Mouse (Mus musculus): ENCODE data around the gene Ddah2. TPM values are rescaled to one million over a fixed set of nuclear protein-coding genes. Genes with fewer than 3 reads are reported as not detected.

The Ddah2 gene
- polyA plus RNA-seq, 1 experiment, result 322 TPM

- no peak for DNase-seq (ENCODE audit: low read depth)
- TF ChIP-seq POLR2A (IDR thresholded peaks at IDR 0.05; ENCODE audit: borderline replicate concordance, extremely low read depth, insufficient read depth, insufficient read length, poor library complexity, severe bottlenecking) (no peak), CTCF (IDR thresholded peaks at IDR 0.05; ENCODE audit: borderline replicate concordance, extremely low read depth, insufficient read depth, insufficient read length) (no peak)
Measured at GRCm38 (mm10) chr17:35020551-35020950, 38.3 kb upstream of the Ddah2 start.

- TF ChIP-seq CTCF (IDR thresholded peaks at IDR 0.05; ENCODE audit: borderline replicate concordance, extremely low read depth, insufficient read depth, insufficient read length) (peak; percentile 97), POLR2A (IDR thresholded peaks at IDR 0.05; ENCODE audit: borderline replicate concordance, extremely low read depth, insufficient read depth, insufficient read length, poor library complexity, severe bottlenecking) (no peak)
- DNase-seq (ENCODE audit: low read depth), result peak; percentile 82
Measured at GRCm38 (mm10) chr17:35021163-35021808, 37.5 kb upstream of the Ddah2 start.

- TF ChIP-seq POLR2A (IDR thresholded peaks at IDR 0.05; ENCODE audit: borderline replicate concordance, extremely low read depth, insufficient read depth, insufficient read length, poor library complexity, severe bottlenecking) (no peak), CTCF (IDR thresholded peaks at IDR 0.05; ENCODE audit: borderline replicate concordance, extremely low read depth, insufficient read depth, insufficient read length) (no peak)
- no peak for DNase-seq (ENCODE audit: low read depth)
Measured at GRCm38 (mm10) chr17:35021842-35022477, 36.9 kb upstream of the Ddah2 start.

- TF ChIP-seq CTCF (IDR thresholded peaks at IDR 0.05; ENCODE audit: borderline replicate concordance, extremely low read depth, insufficient read depth, insufficient read length), result no peak
- no peak for TF ChIP-seq POLR2A (IDR thresholded peaks at IDR 0.05; ENCODE audit: borderline replicate concordance, extremely low read depth, insufficient read depth, insufficient read length, poor library complexity, severe bottlenecking)
- no peak for DNase-seq (ENCODE audit: low read depth)
Measured at GRCm38 (mm10) chr17:35022541-35023060, 36.2 kb upstream of the Ddah2 start.

DNA sequence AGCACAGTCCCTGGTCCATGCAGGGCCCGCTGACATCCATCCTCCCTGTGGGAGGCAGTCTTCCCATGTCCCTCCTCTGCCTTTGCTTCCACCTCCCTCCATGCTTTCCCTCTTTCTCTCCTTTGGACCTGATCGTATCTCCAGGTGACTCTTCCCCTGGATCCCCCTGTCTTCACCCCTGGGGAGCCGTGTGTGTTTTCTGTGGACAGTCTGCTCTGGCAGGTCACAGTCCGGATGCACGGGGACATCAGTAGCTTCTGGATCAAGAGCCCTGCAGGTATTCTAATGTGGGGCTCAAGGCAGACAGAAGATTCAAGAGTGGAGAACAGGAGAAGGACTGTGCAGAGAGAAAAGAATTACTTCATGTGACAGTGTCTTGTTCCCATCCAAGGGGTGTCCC is 35.6 kb upstream of the Ddah2 start:
- TF ChIP-seq POLR2A (IDR thresholded peaks at IDR 0.05; ENCODE audit: borderline replicate concordance, extremely low read depth, insufficient read depth, insufficient read length, poor library complexity, severe bottlenecking) (no peak), CTCF (IDR thresholded peaks at IDR 0.05; ENCODE audit: borderline replicate concordance, extremely low read depth, insufficient read depth, insufficient read length) (no peak)
- DNase-seq (ENCODE audit: low read depth), result no peak

DNA sequence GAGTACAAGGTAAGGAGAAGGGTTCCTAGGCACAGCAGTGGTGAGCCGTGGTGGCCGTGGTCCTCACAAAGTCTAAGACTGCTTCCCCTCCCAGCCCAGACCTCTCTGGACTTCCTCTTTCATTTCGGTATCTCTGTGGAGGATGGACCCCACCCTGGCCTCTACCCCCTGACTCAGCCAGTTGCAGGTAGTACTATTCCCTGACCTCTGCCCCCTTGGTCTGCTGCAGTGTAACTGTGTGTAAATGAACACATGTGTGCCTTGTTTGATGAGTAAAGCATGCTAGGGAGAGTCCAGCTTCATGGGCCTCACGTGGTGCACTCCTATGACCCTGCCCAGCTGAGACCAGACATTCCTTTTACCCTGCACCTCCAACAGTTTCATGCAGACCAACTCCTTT is 35.1 kb upstream of the Ddah2 start:
- no peak for DNase-seq (ENCODE audit: low read depth)
- TF ChIP-seq POLR2A (IDR thresholded peaks at IDR 0.05; ENCODE audit: borderline replicate concordance, extremely low read depth, insufficient read depth, insufficient read length, poor library complexity, severe bottlenecking) (no peak), CTCF (IDR thresholded peaks at IDR 0.05; ENCODE audit: borderline replicate concordance, extremely low read depth, insufficient read depth, insufficient read length) (no peak)

- no peak for TF ChIP-seq POLR2A (IDR thresholded peaks at IDR 0.05; ENCODE audit: borderline replicate concordance, extremely low read depth, insufficient read depth, insufficient read length, poor library complexity, severe bottlenecking)
- no peak for TF ChIP-seq CTCF (IDR thresholded peaks at IDR 0.05; ENCODE audit: borderline replicate concordance, extremely low read depth, insufficient read depth, insufficient read length)
- DNase-seq (ENCODE audit: low read depth), result no peak
Measured at GRCm38 (mm10) chr17:35024261-35024660, 34.6 kb upstream of the Ddah2 start.

DNA sequence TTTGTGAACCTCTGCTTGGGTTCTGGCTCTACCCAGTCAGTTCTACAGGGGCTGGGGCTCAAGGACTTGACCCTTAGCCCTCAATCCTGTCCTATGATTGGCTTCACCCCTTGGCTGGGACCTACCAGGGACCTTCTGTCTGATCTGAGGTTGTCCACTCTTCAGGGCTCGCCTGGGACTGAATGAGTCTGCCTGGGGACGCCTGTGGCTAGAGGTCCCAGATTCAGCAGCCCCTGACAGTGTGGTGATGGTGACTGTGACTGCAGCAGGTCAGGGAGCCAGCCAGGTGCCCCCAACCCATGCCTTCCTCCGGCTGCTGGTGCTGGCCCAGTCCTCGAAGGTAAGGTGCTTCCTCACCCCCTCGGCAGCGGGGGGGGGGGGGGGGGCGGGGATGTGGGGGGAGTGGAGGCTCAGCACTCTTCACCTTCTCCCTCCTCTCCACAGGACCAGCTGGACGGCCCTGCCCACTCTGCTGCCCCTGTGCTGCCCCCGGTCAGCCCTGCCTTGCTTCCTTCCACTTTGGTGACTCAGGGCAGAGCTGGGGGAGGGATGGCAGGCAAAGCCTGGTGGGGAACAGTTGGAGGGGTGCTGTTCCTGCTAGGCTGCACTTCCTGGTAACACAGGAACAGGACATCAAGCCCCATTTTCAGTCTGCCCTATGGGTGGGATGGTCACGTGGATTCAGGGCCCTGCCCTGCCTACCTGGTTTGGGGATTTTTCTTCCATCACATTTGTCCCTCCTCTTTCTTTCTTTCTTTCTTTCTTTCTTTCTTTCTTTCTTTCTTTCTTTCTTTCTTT is 33.9 kb upstream of the Ddah2 start:
- TF ChIP-seq POLR2A (IDR thresholded peaks at IDR 0.05; ENCODE audit: borderline replicate concordance, extremely low read depth, insufficient read depth, insufficient read length, poor library complexity, severe bottlenecking) (no peak), CTCF (IDR thresholded peaks at IDR 0.05; ENCODE audit: borderline replicate concordance, extremely low read depth, insufficient read depth, insufficient read length) (no peak)
- DNase-seq (ENCODE audit: low read depth), result no peak

- no peak for TF ChIP-seq POLR2A (IDR thresholded peaks at IDR 0.05; ENCODE audit: borderline replicate concordance, extremely low read depth, insufficient read depth, insufficient read length, poor library complexity, severe bottlenecking)
- no peak for TF ChIP-seq CTCF (IDR thresholded peaks at IDR 0.05; ENCODE audit: borderline replicate concordance, extremely low read depth, insufficient read depth, insufficient read length)
Measured at GRCm38 (mm10) chr17:35026206-35026605, 32.6 kb upstream of the Ddah2 start.

GRCm38 (mm10) chr17:35027277-35028068 is 31.4 kb upstream of the Ddah2 start, which contains the start of gene Sapcd1:
Gene Sapcd1 (minus strand): TSS chr17:35028016.
- DNase-seq (ENCODE audit: low read depth), result peak; percentile 93
- TF ChIP-seq CTCF (IDR thresholded peaks at IDR 0.05; ENCODE audit: borderline replicate concordance, extremely low read depth, insufficient read depth, insufficient read length) (no peak), POLR2A (IDR thresholded peaks at IDR 0.05; ENCODE audit: borderline replicate concordance, extremely low read depth, insufficient read depth, insufficient read length, poor library complexity, severe bottlenecking) (no peak)

More at GRCm38 (mm10) chr17:35026206-35026605, 32.6 kb upstream of the Ddah2 start:
- DNase-seq (ENCODE audit: low read depth), result no peak

Data from brain, embryonic 14.5 days (tissue).